Mouse (Mus musculus): ENCODE results near the gene Mier3. TPM values are rescaled to one million over a fixed set of nuclear protein-coding genes. Genes with fewer than 3 reads are reported as not detected.

Mier3 gene
- polyA plus RNA-seq (2012; rRNA removed) = 3.7 and 4.9 TPM in 2 replicates

DNA sequence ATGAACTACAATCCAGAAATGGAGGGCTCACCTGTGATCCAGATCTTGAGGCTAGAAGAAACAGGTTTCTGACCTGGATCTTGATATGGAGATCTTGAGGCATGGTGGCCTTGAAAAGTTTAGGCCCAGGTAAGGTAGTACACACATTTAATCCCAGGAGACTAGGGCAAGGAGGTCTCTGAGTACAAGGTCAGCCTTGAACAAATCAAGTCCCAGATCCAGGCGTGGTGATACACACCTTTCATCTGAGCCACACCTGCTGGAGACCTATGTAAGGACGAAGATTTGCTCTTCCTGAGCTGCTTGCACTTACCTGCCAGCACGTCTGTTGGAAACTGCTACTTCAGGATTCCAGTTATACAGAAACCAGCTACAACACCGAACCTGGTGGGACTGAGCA lies at the start of gene Mier3:
Gene Mier3, plus strand, starts transcription at position 301 of the 400 bp plus-strand sequence.
- Histone ChIP-seq H3K4me1 (ENCODE audit: control insufficient read depth, insufficient read depth, low read length) (peaks cover 2% of the 10 kb centered on the region; the same call in 1 of the 2 replicates), H3K4me3 (replicated peaks; ENCODE audit: extremely low read depth, low read depth, low read length) (no peak within 1 kb of the TSS)
- TF ChIP-seq POLR2A (IDR thresholded peaks at IDR 0.05; ENCODE audit: borderline replicate concordance, extremely low read depth, low read depth, low read length) = no peak
- TF ChIP-seq CTCF (IDR thresholded peaks at IDR 0.05; ENCODE audit: insufficient read depth, low read length) = no peak
- WGBS = 80% methylated on average over 4 of the region's 4 CpGs
- DNase-seq = no peak

DNA sequence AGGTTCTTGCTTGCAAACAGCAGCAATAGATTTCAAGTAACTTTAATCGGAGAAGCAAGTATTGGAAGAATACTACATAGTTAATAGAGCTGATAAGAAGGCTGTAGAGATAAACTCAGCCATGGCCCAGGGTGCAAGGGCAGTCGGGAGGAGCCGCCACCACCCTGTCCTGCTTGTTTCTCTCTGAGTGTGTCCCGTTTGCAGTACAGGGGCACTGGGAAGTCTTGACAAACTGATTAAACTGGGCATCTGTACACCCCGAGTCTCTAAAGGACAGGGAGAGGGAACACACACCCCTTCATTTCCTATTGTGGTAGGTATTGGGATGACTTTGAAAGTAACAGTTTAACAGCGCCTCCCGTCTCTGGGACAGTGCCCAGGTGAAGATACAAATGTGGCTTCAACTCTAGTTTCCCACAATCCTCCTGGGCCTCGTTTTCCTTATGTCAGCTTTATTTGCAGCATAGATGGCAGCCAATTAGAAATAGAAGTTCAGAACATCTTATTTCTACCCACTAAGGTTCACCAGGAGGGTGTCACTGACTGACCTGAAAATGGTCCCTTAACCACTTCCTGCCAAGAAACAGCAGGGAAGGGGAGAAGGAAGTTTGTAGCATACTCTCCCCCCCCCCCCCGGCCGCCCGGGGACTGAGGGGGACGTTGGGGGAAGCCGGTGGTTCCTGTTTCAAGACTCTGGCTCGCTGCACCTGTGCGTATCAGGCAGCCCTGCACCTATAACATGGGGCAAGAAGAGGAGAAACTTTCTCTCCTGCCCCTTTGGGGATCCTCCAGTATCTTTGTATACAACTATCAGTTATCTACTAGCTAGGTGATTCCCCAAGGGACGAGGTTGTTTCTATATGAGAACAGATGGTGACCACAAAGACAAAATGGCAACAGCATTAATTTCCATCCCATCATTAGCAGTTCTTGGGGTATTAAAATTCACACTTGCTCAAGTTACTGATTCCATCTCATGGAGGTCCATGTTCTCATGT lies 46.3 kb upstream of the Mier3 start:
- Histone ChIP-seq H3K4me3 (replicated peaks; ENCODE audit: extremely low read depth, low read depth, low read length) (no peak overlapping the region), H3K4me1 (ENCODE audit: control insufficient read depth, insufficient read depth, low read length) (no peaks in the 10 kb centered on the region)
- TF ChIP-seq CTCF (IDR thresholded peaks at IDR 0.05; ENCODE audit: insufficient read depth, low read length) (no peak), POLR2A (IDR thresholded peaks at IDR 0.05; ENCODE audit: borderline replicate concordance, extremely low read depth, low read depth, low read length) (no peak)
- DNase-seq = no peak
- 71% methylated on average over 15 of the region's 16 CpGs for WGBS

DNA sequence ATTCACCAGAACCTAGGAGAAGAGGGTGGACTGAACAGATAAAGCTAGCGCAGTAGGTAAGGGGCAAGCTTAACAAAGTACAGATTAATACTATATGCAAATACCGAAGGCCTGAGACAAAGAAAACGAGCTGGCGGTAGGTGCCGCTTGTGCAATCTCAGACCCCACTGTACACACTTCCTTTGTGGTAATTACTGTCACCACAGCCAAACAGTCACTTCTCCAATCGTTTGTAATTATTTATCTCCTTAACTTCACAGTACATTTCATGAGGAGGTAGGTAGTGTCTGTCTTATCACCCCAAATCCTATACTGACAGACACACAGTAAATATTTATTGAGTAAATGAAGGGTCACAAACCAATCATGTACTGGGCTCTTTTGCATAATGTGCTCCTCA lies 40.5 kb upstream of the Mier3 start:
- Histone ChIP-seq H3K4me1 (ENCODE audit: control insufficient read depth, insufficient read depth, low read length) (no peaks in the 10 kb centered on the region), H3K4me3 (replicated peaks; ENCODE audit: extremely low read depth, low read depth, low read length) (no peak overlapping the region)
- TF ChIP-seq POLR2A (IDR thresholded peaks at IDR 0.05; ENCODE audit: borderline replicate concordance, extremely low read depth, low read depth, low read length) (no peak), CTCF (IDR thresholded peaks at IDR 0.05; ENCODE audit: insufficient read depth, low read length) (no peak)
- no peak for DNase-seq
- 71% methylated on average over 6 of the region's 6 CpGs for WGBS

DNA sequence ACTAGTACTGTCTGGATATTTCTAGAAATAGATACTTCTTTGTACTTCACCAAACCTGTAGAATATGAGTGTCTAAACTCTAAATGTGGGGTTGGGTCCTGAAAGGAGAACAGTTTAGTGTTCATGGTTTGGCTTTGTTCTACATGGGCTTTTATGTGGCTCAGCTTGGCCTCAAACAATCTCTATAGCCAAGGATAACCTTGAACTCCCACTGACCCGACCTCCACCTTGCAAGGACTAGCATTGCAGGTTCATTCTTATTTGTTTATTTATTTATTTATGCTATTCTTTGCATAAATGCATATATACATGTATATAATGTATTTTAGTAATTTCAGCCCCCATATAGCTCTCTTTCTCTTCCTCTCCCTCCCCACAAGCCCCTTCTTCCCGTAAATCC lies 37.1 kb upstream of the Mier3 start:
- no peaks in the 10 kb centered on the region for H3K4me1 ChIP-seq (ENCODE audit: control insufficient read depth, insufficient read depth, low read length)
- no peak for TF ChIP-seq POLR2A (IDR thresholded peaks at IDR 0.05; ENCODE audit: borderline replicate concordance, extremely low read depth, low read depth, low read length)
- TF ChIP-seq CTCF (IDR thresholded peaks at IDR 0.05; ENCODE audit: insufficient read depth, low read length) = no peak
- no peak overlapping the region for H3K4me3 ChIP-seq (replicated peaks; ENCODE audit: extremely low read depth, low read depth, low read length)
- DNase-seq = no peak
- WGBS = 72% methylated on average over 2 of the region's 2 CpGs

DNA sequence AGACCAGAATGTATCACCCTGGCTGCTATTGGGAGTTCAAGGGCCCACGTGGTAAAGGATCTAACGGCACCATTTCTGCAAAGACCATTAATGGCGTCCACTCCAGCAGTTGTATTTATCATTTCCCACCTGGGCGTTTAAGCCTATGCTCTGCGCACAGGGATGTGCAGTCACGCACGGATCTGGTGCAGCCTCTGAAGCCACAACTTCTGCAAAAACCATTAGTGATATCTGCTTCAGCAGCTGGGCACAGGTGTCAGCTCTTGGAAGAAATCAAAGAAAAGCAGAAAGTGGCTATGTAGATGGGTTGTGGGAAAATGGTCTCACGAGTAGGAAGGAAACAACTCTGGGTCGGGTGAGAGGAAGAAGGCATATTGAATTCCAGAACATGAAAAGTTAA lies 34.6 kb upstream of the Mier3 start:
- Histone ChIP-seq H3K4me3 (replicated peaks; ENCODE audit: extremely low read depth, low read depth, low read length) (no peak overlapping the region), H3K4me1 (ENCODE audit: control insufficient read depth, insufficient read depth, low read length) (no peaks in the 10 kb centered on the region)
- no peak for DNase-seq
- 66% methylated on average over 9 of the region's 9 CpGs for WGBS
- TF ChIP-seq CTCF (IDR thresholded peaks at IDR 0.05; ENCODE audit: insufficient read depth, low read length) (no peak), POLR2A (IDR thresholded peaks at IDR 0.05; ENCODE audit: borderline replicate concordance, extremely low read depth, low read depth, low read length) (no peak)

DNA sequence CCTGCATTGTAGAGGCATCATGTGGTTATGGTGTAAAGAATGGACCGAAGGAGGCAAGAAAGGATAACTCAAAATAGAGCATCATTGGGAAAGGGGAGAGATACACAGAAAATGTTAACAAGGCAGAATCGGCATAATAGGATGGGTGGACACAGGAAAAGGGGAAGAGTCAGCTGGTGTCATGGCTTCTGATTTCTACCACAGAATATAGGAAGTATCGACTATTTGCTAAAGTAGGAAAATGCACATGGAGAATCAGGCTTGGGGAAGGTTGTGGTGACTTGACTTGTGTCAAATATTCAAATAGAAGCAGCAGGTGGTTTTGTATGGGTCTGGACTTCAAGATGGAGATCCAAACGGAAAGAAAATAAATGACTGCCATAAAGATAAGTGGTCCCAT lies 33.5 kb upstream of the Mier3 start:
- no peak for TF ChIP-seq POLR2A (IDR thresholded peaks at IDR 0.05; ENCODE audit: borderline replicate concordance, extremely low read depth, low read depth, low read length)
- TF ChIP-seq CTCF (IDR thresholded peaks at IDR 0.05; ENCODE audit: insufficient read depth, low read length) = no peak
- 82% methylated on average over 4 of the region's 4 CpGs for WGBS
- no peak overlapping the region for H3K4me3 ChIP-seq (replicated peaks; ENCODE audit: extremely low read depth, low read depth, low read length)
- no peaks in the 10 kb centered on the region for H3K4me1 ChIP-seq (ENCODE audit: control insufficient read depth, insufficient read depth, low read length)
- DNase-seq = no peak

DNA sequence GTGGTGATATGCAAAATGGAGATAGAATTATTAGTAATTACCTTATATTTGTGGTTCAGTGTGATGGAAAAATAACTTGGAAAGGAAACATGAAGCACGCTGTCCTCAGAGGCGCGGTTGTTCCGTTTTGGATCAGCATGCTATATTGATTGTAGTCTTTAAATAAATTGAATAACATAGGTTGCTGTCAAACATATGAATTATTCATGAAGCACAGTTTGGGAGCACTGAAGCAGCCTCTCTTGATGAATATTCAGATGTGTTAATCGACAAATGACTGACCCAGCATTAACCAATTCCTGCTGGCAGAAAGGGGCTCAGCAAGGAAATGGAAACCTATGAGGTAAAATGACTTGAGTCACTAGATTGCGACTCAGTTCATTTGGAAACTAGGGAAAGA lies 29.8 kb upstream of the Mier3 start:
- DNase-seq = no peak
- TF ChIP-seq CTCF (IDR thresholded peaks at IDR 0.05; ENCODE audit: insufficient read depth, low read length) (no peak), POLR2A (IDR thresholded peaks at IDR 0.05; ENCODE audit: borderline replicate concordance, extremely low read depth, low read depth, low read length) (no peak)
- 79% methylated on average over 6 of the region's 6 CpGs for WGBS
- Histone ChIP-seq H3K4me3 (replicated peaks; ENCODE audit: extremely low read depth, low read depth, low read length) (no peak overlapping the region), H3K4me1 (ENCODE audit: control insufficient read depth, insufficient read depth, low read length) (no peaks in the 10 kb centered on the region)

DNA sequence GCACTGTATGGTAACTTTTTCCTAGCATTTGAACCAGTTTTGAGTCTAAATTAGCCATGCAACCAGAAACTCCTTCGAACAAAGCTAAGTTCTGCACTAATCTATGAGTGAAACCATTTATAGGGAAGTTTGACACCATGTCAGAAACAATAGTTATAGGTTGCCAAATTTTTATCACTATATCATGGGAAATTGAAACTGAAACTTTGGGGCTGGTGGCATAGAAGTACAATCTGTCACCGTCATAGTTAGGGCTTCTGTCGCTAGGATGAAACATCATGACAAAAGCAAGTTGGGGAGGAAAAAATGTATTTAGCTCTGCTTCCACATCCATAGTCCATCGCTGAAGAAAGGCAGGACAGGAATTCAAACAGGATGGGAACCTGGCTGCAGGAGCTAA lies 25.5 kb upstream of the Mier3 start:
- WGBS = 66% methylated on average over 4 of the region's 4 CpGs
- Histone ChIP-seq H3K4me3 (replicated peaks; ENCODE audit: extremely low read depth, low read depth, low read length) (no peak overlapping the region), H3K4me1 (ENCODE audit: control insufficient read depth, insufficient read depth, low read length) (no peaks in the 10 kb centered on the region)
- TF ChIP-seq CTCF (IDR thresholded peaks at IDR 0.05; ENCODE audit: insufficient read depth, low read length) (no peak), POLR2A (IDR thresholded peaks at IDR 0.05; ENCODE audit: borderline replicate concordance, extremely low read depth, low read depth, low read length) (no peak)
- DNase-seq = no peak

DNA sequence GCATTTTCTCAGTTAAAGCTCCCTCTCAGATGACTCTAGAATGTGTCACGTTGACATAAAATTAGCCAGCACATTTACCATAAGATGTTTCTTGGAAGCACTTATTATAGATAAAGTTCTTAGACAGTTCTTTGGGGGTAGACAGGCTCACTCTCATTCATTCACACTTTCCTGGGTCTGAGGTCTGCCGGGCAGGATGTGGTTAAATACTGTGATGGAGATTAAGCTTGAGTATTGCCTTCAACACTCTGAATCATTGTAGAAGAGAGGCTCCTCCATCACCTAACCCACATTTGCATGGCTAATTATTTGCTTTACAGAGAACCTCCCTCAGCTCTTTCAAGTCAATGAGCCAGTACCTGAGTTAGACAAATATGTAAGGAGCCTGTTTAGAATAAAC lies 24.9 kb upstream of the Mier3 start:
- 55% methylated on average over 2 of the region's 2 CpGs for WGBS

DNA sequence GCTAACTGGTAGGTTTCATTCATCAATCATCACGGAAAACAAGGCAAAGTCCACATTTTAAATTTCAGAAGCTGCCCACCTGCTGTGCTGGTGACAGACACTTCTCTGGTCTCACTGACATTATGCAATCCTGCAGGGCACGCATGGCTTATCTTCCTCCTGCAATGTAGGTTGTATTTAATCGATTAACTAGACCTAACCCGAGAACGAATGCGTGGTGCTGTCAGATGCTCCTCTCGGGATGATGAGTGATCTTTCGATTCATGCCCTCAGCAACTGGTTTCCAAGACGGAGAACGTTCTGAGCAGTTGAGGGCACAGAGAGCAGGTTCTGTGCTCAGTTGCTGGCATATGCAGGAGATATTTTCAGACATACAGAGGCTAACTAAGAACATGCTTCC lies 24.5 kb upstream of the Mier3 start:
- no peak for DNase-seq
- Histone ChIP-seq H3K4me1 (ENCODE audit: control insufficient read depth, insufficient read depth, low read length) (no peaks in the 10 kb centered on the region), H3K4me3 (replicated peaks; ENCODE audit: extremely low read depth, low read depth, low read length) (no peak overlapping the region)
- no peak for TF ChIP-seq CTCF (IDR thresholded peaks at IDR 0.05; ENCODE audit: insufficient read depth, low read length)
- TF ChIP-seq POLR2A (IDR thresholded peaks at IDR 0.05; ENCODE audit: borderline replicate concordance, extremely low read depth, low read depth, low read length) = no peak
- WGBS = 67% methylated on average over 10 of the region's 10 CpGs

More for the DNA sequence above, 24.9 kb upstream of the Mier3 start:
- Histone ChIP-seq H3K4me1 (ENCODE audit: control insufficient read depth, insufficient read depth, low read length) (no peaks in the 10 kb centered on the region), H3K4me3 (replicated peaks; ENCODE audit: extremely low read depth, low read depth, low read length) (no peak overlapping the region)
- no peak for TF ChIP-seq POLR2A (IDR thresholded peaks at IDR 0.05; ENCODE audit: borderline replicate concordance, extremely low read depth, low read depth, low read length)
- TF ChIP-seq CTCF (IDR thresholded peaks at IDR 0.05; ENCODE audit: insufficient read depth, low read length) = no peak
- no peak for DNase-seq

Measured in lung, adult 2 months (tissue).